Mouse (Mus musculus): ENCODE measurements around the gene Actr6.

DNA sequence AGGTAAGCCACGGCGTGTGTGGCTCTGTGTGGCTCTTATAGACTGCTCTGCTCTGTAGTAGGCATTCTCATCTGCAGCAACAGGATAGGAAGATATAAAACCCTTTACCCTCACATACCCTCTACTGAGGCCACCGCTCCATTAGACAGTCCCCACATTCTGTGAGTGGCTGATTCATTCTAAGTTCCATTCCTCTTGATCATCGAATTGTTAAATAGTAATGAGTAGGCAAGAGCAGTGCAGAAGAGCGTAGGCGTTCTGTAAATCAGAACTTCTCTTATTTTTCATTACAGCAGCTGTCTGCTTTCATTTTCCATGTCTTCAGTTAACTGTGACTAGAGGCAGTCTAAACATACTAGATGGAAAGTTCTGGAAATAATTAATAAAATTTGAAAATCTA, 43.9 kb upstream of the Actr6 start:
- TF ChIP-seq CTCF (IDR thresholded peaks at IDR 0.05 in 2 of 3, conservative IDR thresholded peaks at IDR 0.05 in 1 of 3; ENCODE audit: control insufficient read depth in 1 of 3, insufficient read depth in 1 of 3, low read depth in 2 of 3, low read length in 3 of 3, poor library complexity in 1 of 3, severe bottlenecking in 1 of 3) = no peak
- TF ChIP-seq SIN3A (IDR thresholded peaks at IDR 0.05; ENCODE audit: low read length) = no peak
- TF ChIP-seq EP300 (IDR thresholded peaks at IDR 0.05; ENCODE audit: low read depth in 1 of 2, low read length in 2 of 2) = no peak
- no peak for TF ChIP-seq TBP (IDR thresholded peaks at IDR 0.05; ENCODE audit: low read depth, low read length)
- no peak for TF ChIP-seq POLR2A (IDR thresholded peaks at IDR 0.05; ENCODE audit: control insufficient read depth in 1 of 2, insufficient read depth in 1 of 2, low read depth in 1 of 2, low read length in 2 of 2, poor library complexity in 1 of 2)
- no peak for TF ChIP-seq ZC3H11A (IDR thresholded peaks at IDR 0.05; ENCODE audit: low read depth, low read length)
- TF ChIP-seq CHD1 (IDR thresholded peaks at IDR 0.05; ENCODE audit: low read depth, low read length) = no peak
- TF ChIP-seq CHD2 (IDR thresholded peaks at IDR 0.05; ENCODE audit: low read length) = no peak
- TF ChIP-seq ETS1 (IDR thresholded peaks at IDR 0.05; ENCODE audit: low read depth, low read length) = no peak
- TF ChIP-seq ZKSCAN1 (IDR thresholded peaks at IDR 0.05; ENCODE audit: low read depth, low read length) = no peak
- TF ChIP-seq E2F4 (IDR thresholded peaks at IDR 0.05; ENCODE audit: borderline replicate concordance, low read depth, low read length) = no peak
